Mouse (Mus musculus) ES-CJ7 (cell line): Measurements from ENCODE around the gene Igf2bp1.
A peak's percentile ranks its signal among the peaks of the same experiment; 100 is the strongest.

ENCODE experiments used
- DNase-seq: peaks from one replicate; pipeline ENCODE4 v3.0.0; 2011; ENCODE audit warnings: low read depth, low spot score

Gene Igf2bp1

GRCm38 (mm10) chr11:96005403-96006271, at the start of gene Igf2bp1:
Igf2bp1 (minus strand) TSS chr11:96005940.
- DNase-seq = peak; percentile 78

DNA sequence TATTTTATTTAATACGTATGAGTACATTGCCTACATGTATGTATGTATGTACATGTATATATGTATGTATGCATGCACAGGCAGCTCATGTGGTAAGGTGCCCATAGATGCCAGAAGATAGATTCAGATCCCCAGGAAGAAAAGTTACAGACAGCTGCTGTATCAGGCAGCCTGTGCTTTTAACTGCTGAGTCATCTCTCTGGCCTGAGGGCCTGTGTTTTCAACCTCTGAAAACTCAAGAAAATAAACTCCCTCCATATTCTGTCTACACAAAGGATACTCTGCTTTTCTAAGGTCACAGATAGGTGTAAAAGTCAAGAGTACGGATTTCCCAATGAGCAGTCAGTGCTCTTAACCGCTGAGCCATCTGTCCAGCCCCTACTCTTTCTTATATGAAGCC, 45.1 kb upstream of the Igf2bp1 start:
- no peak for DNase-seq

DNA sequence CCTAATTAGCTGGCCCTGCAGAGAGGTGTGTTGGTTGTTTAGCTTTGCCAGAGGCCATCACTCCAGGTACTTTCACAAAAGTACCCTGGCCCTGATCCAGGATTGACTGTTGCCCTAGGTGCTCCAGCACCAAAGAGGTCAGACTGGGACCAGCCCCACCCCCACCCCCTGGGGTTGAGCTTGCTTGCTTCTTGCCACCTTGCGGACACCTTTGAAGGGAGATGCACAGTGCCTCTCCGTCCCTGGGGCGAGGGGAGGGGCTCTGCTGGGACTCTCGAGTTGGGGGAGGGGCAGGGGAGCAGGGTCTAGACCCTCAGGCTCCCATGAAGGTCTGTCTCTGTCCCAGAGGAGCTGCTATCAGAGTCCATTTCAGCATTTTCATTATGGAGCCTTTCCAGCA, 44.2 kb upstream of the Igf2bp1 start:
- peak; percentile 63 for DNase-seq

DNA sequence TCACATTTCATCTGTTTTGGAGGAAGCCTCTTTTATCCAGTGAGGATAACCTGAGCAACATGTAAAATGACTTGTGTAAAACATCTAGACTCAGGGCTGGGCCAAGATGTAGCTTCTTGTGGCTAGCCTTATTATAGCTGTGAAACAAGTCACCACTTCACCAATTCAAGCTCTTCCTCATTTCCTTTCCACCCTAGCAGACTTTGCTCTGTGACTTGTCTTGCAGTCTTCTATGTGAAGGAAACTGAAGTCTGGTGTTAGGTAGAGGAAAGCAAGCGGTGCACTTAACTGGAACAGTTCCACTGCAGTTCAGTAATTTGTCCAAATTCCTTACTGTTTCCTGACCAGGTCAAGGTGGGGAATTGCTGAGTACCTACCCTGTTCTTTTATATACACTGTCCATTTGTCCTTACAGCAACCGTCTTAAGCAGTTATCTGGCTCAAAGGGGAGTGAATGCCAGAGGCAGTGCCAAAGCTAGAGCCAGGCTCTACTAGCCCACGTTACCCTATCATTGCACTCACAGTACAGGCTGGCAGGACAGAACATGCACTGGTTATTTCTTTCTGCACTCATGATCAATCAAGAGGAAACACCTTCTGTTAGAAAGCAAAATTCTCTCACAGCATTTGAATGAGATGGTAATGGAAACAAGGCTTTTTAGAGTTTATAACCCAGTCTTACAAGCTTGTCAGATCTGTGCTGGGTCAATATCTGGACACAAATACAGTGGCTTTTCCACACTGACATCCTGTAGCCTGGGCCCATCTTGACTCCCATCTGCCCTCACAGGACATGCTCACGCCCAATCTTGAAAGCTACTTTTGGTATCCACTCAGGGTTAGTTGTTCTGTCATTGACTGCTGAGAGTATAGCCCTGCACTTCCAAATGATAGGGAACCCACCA, 42.0 kb upstream of the Igf2bp1 start:
- DNase-seq = no peak

DNA sequence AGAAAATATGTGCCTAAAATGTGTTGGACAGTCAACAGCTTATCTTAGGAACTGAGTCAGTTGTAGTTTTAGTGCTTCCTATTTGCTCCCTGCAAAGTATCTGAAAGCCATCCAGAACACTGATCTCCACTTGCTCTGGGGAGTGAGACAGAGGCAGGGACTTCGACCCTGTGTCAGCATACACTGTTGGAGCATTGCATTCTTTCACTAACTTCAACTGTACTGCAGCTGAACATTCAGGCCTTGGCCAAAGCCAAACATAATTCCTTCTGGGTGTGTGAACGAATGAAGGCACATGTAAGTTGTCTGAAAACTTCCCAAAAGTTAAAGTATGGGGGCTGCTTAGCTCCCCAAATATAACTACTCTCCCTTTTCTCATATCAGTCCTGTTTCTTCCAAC, 41.1 kb upstream of the Igf2bp1 start:
- DNase-seq = no peak

DNA sequence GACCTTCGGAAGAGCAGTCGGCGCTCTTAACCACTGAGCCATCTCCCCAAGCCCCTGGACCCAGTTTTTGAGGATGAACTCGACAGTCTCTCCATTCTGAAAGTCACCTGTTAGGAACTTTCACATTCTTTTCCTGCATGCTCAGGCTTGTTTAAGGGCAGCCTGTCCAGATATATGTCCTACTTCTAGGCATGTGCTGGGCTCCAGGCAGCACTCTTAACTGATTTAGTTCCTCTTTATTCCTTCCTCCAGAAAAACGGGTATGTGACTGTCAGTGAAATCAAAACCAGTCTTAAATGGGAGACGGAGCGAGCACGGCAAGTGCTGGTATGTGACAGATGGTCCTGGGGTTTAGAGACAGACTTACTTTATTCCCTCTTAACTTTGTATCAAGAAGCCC, 40.3 kb upstream of the Igf2bp1 start:
- DNase-seq = no peak

DNA sequence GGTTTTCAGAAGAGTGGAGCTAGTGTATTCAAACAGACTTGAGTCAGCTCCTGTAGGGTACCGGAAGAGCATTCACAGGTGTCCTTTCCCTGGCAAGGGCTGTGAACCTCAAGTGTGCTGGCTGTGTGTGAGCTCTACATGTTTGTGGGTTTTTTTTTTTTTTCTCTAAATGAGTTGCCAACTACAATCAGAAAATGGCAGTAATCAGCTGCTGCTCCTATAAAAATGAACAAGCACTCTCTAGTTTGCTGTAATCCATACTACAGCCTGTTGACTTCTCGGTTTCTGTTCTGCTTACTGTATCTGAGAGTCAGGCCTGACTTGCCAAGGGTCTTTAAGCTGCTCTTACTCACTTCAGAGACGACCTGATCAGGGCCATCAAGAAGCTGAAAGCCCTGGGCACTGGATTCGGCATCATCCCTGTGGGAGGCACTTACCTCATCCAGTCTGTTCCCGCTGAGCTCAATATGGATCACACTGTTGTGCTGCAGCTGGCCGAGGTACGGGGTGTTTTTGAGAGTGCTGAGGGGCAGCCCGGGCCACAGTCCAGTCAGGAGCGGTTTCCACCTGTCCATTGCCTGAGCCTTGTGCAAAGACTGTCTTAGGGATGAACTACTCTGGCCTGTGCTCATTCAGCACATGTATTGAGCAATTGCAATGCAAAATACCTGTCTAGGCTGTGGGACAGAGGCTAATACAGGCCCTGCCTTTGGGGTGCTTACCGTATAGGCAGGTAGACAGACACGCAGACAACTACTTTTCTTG, 39.2 kb upstream of the Igf2bp1 start:
- DNase-seq = no peak

DNA sequence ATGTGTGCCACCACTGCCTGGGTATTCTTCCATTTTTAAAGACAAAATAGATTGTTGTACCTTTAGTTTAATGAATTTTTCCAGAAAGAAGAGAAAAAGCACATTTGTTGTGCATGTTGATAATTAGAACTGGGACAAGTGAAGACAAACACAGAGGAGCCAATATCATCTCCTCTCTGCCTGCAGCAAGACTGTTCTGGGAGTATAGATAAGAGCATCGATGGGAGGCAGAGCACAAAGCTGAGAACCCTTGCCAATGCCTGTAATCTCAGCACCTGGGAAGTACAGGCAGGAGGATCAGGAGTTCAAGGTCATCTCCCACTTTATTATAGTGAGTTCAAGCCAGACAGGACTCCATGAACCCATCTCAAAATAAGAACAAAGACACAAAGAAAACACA, 32.8 kb upstream of the Igf2bp1 start:
- DNase-seq = no peak

- DNase-seq = no peak
These were observed 31.8 kb upstream of the Igf2bp1 start for GRCm38 (mm10) chr11:96037499-96037898.

- no peak for DNase-seq
These were observed 29.4 kb upstream of the Igf2bp1 start for GRCm38 (mm10) chr11:96035133-96035532.

DNA sequence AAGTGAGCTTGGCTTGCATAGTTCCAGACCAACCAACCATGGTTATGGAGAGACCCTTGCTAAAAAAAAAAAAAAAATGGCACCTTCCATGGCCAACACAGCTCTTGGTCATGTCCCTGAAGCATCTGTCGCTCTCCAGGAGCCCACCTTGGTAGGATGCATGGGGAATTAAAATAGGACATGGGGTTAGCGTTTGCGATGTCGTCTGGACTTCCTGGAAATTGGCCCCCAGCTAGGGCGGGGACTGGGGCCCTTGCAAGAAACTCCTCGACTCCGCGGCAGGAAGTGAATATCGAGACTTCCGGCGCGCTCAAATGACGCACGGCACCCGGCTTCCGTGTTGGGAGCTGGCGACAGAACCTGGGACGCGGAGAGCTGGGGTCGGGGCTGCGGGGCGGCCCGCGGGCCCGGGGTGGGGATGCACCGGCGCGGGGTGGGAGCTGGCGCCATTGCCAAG, 28.9 kb upstream of the Igf2bp1 start, which contains the start of gene Snf8:
Gene Snf8 (plus strand): TSS at position 290 of the 457 bp plus-strand sequence.
- DNase-seq = peak; percentile 96

- DNase-seq = no peak
These were observed 28.4 kb upstream of the Igf2bp1 start for GRCm38 (mm10) chr11:96034116-96034515.

- peak; percentile 80 for DNase-seq
These were observed 27.5 kb upstream of the Igf2bp1 start for GRCm38 (mm10) chr11:96033264-96033663.

DNA sequence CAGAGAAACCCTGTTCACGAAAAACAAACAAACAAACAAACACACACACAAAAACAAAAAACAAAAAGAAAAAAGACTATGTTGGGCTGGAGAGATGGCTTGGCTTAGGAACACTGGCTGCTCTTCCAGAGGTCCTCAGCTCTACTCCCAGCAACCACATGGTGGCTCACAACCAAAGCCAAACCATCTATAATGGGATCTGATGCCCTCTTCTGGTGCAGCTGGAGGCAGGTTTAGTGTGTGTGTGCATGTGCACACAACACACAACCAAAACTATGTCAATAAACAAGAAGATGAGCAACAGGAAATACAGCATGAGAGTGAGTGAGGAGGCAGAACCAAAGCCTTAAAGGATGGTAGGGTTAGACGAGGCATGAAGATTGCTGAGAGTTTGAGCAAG, 26.0 kb upstream of the Igf2bp1 start:
- peak; percentile 77 for DNase-seq

DNA sequence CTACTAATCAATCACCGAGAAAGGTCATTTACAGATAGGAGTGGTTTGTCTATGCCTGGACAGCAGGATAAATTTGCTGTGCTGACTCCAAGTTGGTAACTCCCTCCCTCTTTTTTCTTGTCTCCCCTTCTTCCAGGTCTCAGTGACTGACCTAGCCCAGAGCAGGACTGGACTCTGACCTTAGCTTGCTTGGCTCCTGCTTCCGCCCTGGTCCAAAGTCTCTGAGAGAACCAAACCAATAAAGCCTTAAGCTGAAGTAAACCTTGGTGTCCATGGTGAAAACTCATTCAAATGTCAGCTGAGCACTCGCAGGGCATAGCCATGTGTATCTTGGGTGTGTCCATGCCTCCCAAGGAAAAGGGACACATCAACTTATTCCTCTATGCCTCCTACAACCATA, 24.8 kb upstream of the Igf2bp1 start:
- DNase-seq = no peak

- DNase-seq = no peak
These were observed 22.4 kb upstream of the Igf2bp1 start for GRCm38 (mm10) chr11:96028130-96028529.

- DNase-seq = no peak
These were observed 14.9 kb upstream of the Igf2bp1 start for GRCm38 (mm10) chr11:96020622-96021021.

- peak; percentile 92 for DNase-seq
These were observed 12.2 kb upstream of the Igf2bp1 start for GRCm38 (mm10) chr11:96017941-96018351.

DNA sequence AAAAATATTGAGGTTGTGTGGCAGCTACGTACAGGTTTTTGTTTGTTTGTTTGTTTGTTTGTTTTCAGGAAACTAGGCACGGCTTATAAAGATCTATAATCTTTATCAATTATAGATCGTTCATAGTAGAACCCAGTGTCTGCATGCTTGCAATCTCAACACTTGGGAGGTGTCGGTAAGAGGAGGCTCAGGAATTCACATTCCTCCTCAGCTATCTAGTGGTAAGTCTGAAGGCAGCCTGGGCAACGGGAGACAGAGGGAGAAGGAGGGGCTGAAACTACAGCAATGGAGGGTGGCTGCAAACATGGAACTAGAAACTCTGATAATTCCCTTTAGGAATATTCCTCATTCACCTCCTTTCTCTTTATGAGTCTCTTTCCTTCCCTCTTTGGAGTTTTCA, 9.7 kb upstream of the Igf2bp1 start:
- DNase-seq = no peak

- no peak for DNase-seq
These were observed 6.2 kb upstream of the Igf2bp1 start for GRCm38 (mm10) chr11:96011982-96012381.

DNA sequence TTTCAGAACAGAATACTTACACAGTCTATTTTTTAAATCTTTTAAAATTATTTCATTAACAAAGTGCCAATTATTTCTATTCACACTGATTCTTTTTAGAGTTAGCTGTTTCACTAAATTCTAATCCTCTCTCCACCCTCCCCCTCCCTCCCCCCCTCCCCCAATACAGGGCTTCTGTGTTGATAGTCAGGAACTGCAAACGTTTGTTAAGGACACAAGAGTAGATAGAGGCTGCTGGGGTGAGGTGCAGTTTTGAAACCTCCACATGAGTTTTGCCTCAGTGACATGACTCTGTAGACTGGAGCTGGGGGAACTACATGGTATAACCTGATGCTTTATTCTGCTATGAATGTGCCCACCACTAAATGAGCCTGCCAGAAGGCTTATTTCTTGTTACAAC, 3.1 kb upstream of the Igf2bp1 start:
- no peak for DNase-seq
